Mouse (Mus musculus) ovary, postnatal 36 days (tissue): ENCODE measurements around the gene Gm13089.
"Not testable (repeated sequence)": the region's sequence is repeated elsewhere in the genome, so short reads cannot be mapped to it uniquely, and the experiment has no call there.

Experiments
- DNase-seq: peaks from one replicate; pipeline ENCODE4 v3.0.0; 2022; ENCODE audit warnings: low spot score, mixed read lengths

Gene Gm13089

DNA sequence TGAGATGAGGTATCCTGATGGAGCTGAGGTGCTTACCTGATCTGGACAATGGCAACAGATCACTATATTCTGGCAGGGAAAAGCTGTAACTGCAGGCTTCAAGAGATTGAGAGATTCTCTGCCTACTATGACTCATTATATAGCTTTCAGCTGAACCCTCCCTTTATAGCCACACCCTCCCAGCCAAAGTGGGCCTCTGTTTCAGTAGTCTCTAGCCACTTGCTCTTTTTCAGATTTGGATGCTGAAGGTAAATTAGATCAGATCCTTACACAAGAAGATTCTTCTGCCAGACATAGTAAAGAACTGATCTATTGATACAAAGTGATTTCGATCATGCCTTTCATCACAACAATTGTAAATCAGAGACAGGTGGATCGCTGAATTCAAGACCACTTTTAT lies at the start of gene Gm13089:
Gene Gm13089, minus strand, starts transcription at position 101 of the 400 bp plus-strand sequence.
- no peak for DNase-seq

DNA sequence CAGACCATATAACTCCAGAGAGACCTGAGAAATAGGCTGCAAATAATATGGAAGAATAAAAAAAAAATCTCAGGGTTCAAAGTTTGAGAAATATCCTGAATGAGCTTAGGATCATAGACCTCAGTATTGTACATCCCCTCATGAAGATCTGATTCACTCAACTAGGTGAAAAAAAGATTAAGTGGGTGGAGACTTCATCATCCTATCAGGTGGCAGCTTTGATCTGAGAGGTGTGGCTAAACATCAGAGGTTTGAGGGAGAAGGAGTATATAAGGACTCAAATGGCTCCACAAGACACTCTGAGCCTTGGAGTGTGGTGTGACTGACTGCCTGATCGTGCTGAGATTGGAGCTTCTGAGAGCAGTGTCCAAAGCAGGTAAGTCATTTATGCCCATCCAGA lies 16.6 kb upstream of the Gm13089 start, which contains the start of gene Gm13078:
Gene Gm13078, plus strand, starts transcription at position 301 of the 400 bp plus-strand sequence.
- DNase-seq = no peak

GRCm38 (mm10) chr4:143657146-143657545 lies 45.4 kb downstream of the Gm13089 start, which contains the start of gene Gm13088:
Gm13088 (minus strand) TSS chr4:143657246.
- not testable (repeated sequence) for DNase-seq
